Mouse (Mus musculus) embryonic stem cell, embryonic (primary cell): ENCODE measurements at regions not wholly inside any gene's neighbourhood (a gene's known extent, or its start where the extent isn't known, plus 50 kb on each side); places are given as distances from the start of the nearest gene placed in this dataset.

Experiments
- CTCF ChIA-PET, 4 experiments: fragments of 300-600 bp in 2 of 4; fragments of 350-600 bp in 2 of 4; sonication (Branson Sonifier 250); formaldehyde crosslinking; loops; one replicate each; lab custom pipeline; 2022; ENCODE audit warnings: inconsistent platforms in 2 of 4; lab: Charles Lee
- POLR2A ChIA-PET, 4 experiments: fragments of 300-600 bp in 2 of 4; fragments of 350-600 bp in 2 of 4; sonication (Branson Sonifier 250); formaldehyde crosslinking; loops; one replicate each; lab custom pipeline; 2022; ENCODE audit warnings: antibody characterized with exemption in 4 of 4, inconsistent platforms in 1 of 4; lab: Charles Lee

DNA sequence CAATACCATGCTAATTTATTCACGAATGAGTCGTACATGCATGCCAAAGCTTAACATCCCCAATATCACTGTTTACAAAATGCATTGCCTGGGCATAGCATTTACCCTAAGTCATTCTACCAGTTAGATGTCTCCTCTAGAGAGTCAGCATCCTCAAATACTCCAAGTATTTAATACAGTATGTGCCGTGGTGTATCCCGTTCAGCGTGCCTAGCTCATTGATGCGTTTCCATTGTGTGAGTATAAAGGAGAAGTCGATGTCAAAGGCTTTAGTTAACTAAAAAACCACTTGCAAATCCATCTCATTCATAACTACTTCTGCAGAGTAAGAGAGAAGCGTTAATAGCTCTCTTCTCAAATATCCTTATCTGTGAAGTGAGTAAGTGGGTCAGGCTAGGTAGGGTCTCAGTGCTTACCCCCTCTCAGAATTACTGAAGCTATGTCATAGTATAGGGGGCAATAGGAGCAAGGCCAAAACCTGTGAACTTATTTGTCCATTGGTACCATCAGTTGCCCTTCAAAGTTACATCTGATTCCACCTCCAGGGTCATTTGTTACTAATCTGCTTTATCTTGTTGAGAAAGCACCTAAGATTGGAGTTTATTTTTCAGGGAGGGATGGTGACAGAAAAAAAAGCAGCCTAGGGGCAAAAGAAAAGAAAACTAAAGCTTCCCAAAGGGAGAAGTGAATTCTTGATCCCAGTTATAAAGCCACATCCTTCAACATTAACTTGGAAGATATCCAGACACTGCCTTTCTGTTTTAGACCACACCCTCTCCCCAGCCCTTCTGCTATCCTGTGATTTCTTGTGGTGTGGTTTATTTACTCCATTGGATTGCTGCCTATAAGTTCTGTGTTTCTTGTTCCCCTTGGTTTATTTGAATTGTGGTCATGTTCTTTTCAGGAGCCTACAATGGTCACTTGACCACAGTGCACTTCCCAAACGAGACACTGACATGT, 427.2 kb upstream of the Ubash3b start:
- ChIA-PET CTCF (interaction anchor here in 2 of 4 experiments (0.6 to 0.7 kb wide), 3 partner anchors 63 to 400 kb away, joined by 4 to 9 read pairs (median 5); no protein-coding TSS in a partner anchor), POLR2A (interaction anchor here in 3 of 4 experiments (0.6 to 0.9 kb wide), 4 partner anchors 117 to 1350 kb away, joined by 3 to 5 read pairs (median 3); no protein-coding TSS in a partner anchor)

DNA sequence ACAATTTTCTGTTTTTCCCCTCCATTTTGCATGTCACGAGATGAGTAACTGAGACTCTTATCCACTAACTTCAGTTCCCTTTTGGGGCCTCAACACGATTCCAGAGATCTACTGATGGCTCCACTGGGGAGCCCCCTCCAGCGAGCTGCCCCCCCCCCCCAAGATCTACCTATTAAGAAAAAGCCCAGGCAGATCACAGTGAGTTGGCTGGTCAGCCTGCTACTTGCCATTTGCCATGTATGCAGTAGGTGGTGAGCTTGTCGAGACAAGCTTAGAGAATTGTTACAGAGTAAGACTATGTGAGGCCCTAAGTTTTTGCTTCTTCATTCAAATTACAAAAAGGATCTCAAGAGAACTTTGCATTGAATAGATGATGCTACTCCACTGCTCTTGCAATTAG, 426.3 kb upstream of the Ubash3b start:
- POLR2A ChIA-PET = interaction anchor here in 1 of 4 experiments (0.7 to 0.9 kb wide), 2 partner anchors 150 to 302 kb away, joined by 3 read pairs; no protein-coding TSS in a partner anchor
- CTCF ChIA-PET = interaction anchor here in 2 of 4 experiments (0.6 to 0.7 kb wide), 3 partner anchors 63 to 399 kb away, joined by 4 to 9 read pairs (median 5); no protein-coding TSS in a partner anchor

DNA sequence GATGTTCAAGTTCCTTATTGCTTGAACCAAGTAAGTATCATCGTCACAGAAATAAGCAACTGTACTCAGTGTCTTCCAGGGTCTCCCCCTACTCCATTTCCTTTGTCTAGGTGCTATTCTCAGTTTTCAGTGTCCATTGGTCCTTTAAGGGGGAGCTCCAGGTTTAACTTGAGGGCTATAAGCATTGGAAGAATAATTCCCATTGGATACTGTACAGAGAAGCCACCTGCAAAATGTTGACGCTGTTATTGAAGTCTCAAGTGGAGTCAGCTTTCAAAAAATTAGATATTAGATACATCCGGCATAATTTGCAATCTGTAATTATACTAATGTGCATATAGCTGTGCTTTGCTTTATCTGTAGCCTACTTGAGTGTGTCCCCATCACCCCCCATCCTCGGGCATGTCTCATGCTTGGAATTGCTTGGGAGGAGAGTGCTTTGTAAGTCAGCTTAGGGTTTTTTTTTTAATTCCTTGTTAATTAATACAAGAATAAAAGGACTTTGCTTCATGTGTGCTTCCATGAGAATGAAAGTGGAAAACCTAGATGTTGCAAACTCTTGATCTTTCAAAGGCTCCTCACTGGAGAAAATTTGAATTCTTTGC, 425.6 kb upstream of the Ubash3b start:
- ChIA-PET CTCF (no interaction called here), POLR2A (no interaction called here)

DNA sequence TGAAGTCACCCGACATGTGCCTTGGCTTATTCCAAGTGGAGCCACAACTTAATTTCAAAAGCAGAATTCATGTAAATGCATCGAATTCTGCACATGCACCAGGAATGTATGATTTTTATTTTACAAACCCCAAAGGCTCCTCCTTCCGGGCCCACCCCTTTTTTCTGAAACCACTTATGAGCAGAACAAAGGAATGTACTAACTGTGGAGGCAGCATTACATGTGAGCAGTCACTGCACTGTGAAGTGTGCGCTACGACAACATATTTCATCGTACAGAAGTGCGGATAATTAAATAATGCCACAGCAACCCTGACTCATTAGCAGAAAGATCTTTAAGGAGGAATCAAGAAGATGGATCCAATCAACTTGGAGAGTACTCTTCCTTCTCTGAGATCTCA, 424.8 kb upstream of the Ubash3b start:
- POLR2A ChIA-PET = no interaction called here
- CTCF ChIA-PET = no interaction called here

DNA sequence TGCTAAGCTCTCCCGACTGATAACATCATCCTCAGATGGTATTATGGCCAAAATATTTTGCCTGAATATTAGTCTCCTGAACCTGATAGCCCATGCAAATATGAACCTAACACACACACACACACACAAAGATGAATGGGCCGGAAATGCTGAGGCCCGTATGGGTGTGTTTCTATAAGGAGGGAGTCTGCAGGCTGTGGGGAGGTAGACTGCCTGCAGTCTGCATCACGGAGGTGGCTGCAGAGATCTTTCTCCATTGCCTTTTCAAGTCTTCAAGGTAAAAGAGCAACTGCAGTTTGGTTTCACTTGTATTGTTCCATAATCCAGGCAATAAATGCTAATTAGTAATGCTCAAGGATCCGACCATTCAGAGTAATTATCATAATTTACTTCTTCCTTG, 424.3 kb upstream of the Ubash3b start:
- ChIA-PET POLR2A (no interaction called here), CTCF (no interaction called here)

DNA sequence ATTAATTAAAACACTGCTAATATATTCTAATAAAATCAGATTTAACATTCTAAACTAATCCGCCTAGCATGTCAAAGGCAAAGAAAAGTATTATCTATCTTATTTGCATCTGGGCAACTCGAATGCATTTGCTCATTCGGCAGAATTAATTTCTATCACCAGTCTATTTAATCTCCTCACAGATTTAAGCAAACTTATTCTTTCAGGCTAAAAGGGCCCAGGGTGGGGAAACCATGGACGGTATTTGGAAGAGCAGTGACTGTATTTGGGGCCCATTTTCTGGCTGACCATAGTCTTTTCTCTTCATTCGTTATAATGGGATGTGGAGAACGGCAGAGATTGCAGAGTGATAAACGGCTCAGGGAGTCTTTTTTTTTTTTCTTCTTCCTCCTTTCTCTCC, 423.5 kb upstream of the Ubash3b start:
- ChIA-PET POLR2A (no interaction called here), CTCF (no interaction called here)

DNA sequence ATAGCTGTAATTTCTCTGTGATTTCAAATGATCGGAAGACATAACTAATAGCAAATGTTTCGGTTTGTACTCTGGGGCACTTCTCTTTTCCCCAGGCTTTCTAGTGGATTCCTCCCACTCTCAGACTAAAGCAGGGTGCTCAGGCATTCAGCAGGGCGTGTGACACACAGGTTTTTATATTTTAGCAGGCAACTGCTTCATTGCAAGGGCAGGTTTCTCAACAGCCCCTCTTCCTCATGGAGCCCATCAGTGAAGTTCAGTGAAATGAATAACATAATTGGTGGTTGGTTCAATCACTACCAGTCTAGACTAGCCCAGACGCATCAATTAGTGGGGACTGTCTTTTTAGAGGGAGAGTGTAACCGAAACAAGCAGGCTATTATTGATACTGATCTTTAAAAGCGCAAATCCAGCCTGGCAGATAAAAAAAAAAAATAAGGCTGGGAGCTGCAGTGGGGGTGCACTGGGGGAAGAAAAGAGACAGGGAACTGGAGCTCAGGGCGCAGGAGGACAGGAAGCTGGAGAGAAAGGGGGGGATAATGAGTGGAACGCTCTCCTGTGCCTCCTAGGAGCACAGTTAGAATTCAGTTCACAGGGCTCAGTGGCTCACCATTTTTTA, 422.3 kb upstream of the Ubash3b start:
- ChIA-PET CTCF (interaction anchor here in 2 of 4 experiments (0.5 to 0.7 kb wide), 2 partner anchors 22 to 496 kb away, joined by 3 to 5 read pairs; no protein-coding TSS in a partner anchor), POLR2A (interaction anchor here in 1 of 4 experiments (0.6 to 0.7 kb wide), 2 partner anchors 17 to 369 kb away, joined by 3 to 4 read pairs; no protein-coding TSS in a partner anchor)

DNA sequence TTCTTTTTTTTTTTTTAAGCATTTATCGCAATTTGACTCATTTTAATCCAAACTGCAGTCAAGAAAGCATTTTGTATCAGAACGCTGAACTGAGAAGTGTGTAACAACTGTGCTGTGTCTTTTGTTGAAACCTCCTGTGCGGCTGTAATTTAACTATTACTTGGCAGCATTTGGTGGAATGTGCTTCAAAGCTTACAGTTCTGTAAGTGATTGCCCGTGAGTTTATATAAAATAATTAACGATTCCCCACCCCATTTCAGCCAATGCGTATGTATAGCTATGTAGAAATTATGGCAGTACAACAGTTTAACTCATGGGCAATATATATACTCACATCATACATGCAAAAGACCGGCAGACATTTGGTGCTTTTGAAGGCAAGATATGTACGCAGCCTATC, 421.8 kb upstream of the Ubash3b start:
- CTCF ChIA-PET = no interaction called here
- POLR2A ChIA-PET = no interaction called here

DNA sequence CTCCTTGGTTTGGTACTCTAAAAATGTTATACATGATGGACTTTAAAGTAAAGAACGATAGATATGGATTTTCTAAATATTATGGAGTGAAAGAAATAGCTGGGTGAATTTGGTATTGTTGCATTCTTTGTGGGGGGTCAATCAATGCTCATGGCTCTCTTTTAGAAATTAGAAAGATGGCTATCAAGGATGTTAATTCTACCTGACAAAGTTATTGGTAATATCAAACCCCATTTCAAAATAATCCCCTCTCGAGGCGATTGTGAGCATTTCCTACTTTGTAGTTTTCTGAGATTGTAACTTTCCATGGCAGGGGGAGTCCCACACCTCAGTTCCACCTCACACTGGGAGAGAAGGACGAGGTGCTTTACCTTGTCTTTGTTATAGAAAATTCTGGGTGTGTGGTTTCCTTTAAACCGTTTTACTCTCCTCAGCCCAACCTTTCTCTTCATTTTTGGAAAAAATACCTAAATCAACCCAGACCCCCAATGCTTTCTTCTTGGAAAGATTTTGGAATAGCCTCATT, 421.3 kb upstream of the Ubash3b start:
- CTCF ChIA-PET = no interaction called here

DNA sequence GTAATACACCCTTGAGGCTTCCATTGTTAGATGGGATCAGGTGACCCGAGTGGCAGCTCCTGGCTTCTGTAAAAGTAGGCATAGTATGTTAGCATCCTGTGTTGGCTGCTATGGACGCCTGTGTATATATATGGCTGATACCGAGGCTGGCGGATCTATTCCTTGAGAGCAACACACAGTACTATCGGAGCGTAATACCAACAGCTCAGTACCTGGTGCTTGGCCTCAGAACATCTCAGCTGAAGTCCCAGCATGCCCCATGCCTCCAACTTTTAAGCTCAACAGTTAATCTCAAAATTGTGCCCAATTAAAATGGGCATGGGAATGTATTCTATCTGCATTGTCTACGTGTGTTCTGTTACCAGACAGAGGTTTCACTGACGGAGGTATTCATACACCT, 420.7 kb upstream of the Ubash3b start:
- ChIA-PET CTCF (no interaction called here), POLR2A (interaction anchor here in 2 of 4 experiments (0.9 kb wide), 2 partner anchors 12 to 154 kb away, joined by 4 to 6 read pairs; no protein-coding TSS in a partner anchor)

More for the DNA sequence above, 421.3 kb upstream of the Ubash3b start:
- POLR2A ChIA-PET = no interaction called here

DNA sequence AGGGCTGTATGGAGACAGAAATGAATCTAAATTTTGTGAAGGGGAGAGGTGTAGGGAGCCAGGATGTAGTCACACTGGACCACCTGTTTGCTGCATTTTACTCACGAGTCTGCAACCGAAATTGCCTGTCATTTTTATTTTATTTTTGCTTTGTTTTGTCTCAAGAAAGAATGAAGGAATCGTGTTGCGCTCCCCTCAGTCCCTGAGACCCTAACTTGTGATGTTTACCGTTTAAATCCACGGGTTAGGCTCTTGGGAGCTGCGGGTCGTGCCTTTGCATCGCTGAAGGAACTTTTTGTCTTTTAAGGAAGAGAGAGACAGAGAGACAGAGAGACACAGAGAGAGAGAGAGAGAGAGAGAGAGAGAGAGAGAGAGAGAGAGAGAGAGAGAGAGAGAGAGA, 420.2 kb upstream of the Ubash3b start:
- ChIA-PET POLR2A (interaction anchor here in 2 of 4 experiments (0.6 to 0.9 kb wide), 3 partner anchors 8 to 155 kb away, joined by 3 to 6 read pairs (median 4); no protein-coding TSS in a partner anchor), CTCF (interaction anchor here in 1 of 4 experiments (0.6 kb wide), 1 partner anchor 699 kb away, joined by 15 read pairs; no protein-coding TSS in a partner anchor)

DNA sequence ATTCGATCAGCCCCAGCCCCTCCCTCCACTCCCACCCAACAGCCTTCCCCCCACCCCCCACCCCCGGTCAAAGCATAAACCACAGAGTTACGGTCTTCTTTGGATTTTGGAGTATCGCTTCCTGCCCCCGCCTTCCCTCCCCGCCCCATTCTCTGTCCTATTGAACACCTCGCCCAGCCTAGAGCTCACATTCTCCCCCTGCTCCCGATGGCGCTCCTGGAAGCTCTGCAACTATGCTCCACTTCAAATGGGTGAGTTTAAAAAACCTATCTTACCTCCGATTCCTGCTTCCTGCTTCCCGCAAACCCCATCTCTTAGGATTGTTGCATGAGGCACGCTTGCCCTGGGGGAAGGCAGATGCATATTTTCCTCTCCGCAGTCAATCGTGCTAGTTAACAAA, 419.7 kb upstream of the Ubash3b start:
- ChIA-PET POLR2A (interaction anchor here in 2 of 4 experiments (0.6 to 1.4 kb wide), 5 partner anchors 9 to 179 kb away, joined by 3 to 4 read pairs (median 3); no protein-coding TSS in a partner anchor), CTCF (interaction anchor here in 1 of 4 experiments (0.6 kb wide), 1 partner anchor 698 kb away, joined by 15 read pairs; no protein-coding TSS in a partner anchor)

DNA sequence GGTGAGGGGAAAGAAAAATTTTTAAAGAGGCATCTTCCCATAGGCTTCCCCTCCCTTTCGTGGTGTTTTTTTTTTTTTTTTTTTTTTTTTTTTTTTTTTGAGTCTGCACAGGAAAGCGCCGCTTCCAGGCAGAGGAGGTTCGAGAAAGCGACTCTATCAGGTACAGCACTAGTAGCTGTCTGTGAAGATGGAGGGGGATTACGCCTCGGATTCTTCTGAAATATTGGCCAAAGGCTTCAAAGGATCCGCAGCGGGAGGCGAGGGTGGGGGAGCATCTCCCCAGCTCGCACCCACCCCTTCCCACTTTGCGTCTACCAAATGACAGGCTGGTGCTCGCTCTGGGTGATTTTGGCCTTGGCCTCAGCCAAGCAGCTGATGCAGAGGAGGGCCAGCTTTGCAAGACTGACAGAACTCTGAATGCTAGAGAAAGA, 419.1 kb upstream of the Ubash3b start:
- CTCF ChIA-PET = interaction anchor here in 1 of 4 experiments (1.3 kb wide), 1 partner anchor 369 kb away, joined by 4 read pairs; no protein-coding TSS in a partner anchor

DNA sequence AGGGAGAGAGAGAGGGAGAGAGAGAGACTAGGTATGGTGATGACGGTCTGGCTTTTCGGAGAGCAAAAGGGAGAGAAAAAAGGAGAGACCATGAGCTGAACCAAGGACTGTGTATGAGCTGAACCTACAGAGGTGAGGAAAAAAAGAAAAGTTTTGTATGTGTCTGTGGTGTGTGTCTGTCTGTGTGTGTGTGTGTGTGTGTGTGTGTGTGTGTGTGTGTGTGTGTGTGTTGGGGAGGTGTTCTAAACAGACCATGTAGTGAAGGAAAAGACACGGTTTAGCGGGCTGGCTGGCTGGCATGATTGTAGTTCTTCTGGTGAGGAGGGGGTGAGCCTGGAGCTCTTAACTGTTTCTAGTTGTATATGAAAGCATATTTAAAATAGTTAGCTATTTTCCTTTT, 418.6 kb upstream of the Ubash3b start:
- CTCF ChIA-PET = interaction anchor here in 1 of 4 experiments (1.3 kb wide), 1 partner anchor 370 kb away, joined by 4 read pairs; no protein-coding TSS in a partner anchor
- POLR2A ChIA-PET = interaction anchor here in 1 of 4 experiments (0.7 to 1.4 kb wide), 2 partner anchors 16 to 180 kb away, joined by 3 to 4 read pairs; no protein-coding TSS in a partner anchor

More for the DNA sequence above, 419.1 kb upstream of the Ubash3b start:
- POLR2A ChIA-PET = interaction anchor here in 1 of 4 experiments (0.7 to 1.4 kb wide), 4 partner anchors 16 to 180 kb away, joined by 3 to 4 read pairs (median 3); no protein-coding TSS in a partner anchor

DNA sequence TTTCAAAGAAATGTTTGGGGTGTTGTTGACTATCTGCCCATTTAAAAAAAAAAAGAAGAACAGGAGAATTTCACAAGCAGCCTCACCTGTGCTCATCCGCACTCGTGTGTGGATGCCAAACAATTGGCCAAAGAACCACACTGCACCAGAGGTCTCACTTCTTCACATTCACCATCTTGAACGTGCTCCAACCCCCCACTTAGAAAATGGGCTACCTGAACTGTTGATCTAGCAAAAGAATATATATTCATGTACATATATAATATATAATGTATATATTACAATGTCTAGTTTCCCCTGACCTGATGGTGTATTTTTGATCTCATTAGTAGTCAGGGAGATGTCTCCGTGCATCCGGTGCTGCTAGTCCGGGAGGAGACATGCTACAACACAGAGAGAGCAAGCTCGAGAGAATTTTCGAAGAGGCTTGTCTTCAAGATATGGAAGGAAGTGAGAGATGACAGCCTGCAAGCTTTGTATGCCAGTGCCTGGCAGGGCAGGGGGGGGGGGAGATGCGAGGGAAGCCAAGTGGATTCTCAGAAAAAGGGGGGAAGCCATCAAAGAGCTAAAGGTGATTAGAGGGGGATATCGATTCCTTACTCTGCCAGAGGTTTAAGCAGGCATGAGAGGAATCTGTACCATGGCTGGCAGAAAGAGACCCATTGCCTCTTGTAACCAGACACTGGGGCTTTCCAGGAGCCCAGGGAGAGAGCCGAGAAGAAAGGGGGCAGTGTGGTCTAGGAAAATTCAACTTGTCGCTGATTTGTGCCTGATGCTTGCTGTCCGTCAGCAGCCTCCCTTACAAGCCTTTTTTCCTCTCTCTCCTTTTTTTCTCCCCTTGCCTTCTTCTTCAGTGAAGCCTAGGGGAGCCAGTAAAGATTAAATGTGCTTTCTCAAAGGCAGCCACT, 417.9 kb upstream of the Ubash3b start:
- CTCF ChIA-PET = interaction anchor here in 2 of 4 experiments (0.6 to 1.3 kb wide), 4 partner anchors 38 to 370 kb away, joined by 4 read pairs; no protein-coding TSS in a partner anchor
- POLR2A ChIA-PET = interaction anchor here in 1 of 4 experiments (0.6 to 1.4 kb wide), 4 partner anchors 20 to 1620 kb away, joined by 3 to 4 read pairs (median 3); no protein-coding TSS in a partner anchor

DNA sequence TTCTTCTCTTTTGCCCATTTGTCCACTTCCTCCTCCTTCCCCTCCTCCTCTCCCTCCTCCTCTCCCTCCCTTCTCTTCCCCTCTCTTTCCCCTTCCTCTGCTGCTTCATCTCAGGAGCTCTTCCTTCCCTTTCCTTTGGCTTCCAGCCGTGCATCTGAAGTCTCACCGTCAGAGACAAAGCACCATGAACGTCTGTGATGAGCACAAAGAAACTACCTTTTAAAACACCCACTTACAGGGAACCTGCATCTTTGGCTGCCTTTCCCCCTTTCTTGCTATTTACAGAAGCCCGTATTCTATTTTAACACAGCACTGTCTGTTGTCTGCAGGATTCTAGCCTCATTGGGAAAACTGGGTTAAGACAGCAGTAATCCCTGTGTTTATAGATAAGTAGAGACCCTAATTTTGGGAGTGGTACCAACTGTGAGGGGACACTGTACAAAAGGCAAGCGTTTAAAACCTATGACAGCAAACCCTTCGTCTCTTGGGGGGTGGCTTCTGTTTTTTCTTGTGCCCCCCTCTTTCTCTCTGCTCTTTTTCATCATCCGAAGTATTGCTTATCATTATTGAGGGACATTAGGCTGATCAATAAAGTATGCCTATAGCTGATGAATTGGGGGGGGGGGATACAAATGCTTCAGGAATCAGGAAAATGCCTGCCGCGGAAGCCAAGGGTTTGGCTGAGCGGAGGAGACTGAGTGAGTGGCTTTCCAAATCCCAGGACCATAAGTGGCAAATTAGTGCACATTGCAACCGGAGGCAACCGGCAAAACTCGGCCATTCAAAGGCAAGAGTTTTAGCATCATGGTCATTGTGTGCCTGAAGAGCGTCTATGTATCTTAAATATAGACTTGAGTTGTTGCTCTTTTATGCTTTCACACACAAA, 417.0 kb upstream of the Ubash3b start:
- ChIA-PET CTCF (interaction anchor here in 2 of 4 experiments (0.6 kb wide), 2 partner anchors 83 to 278 kb away, joined by 3 read pairs; no protein-coding TSS in a partner anchor), POLR2A (interaction anchor here in 1 of 4 experiments (0.6 to 0.7 kb wide), 2 partner anchors 156 to 659 kb away, joined by 3 read pairs; no protein-coding TSS in a partner anchor)
